Mouse (Mus musculus) ES-Bruce4 (cell line): Measurements from ENCODE around the gene C1galt1c1.

Experiments
- CTCF ChIP-seq: IDR thresholded peaks from one replicate; pipeline ENCODE4 v1.8.1; 2011; ENCODE audit warnings: low read depth, low read length
- POLR2A ChIP-seq: IDR thresholded peaks from one replicate; pipeline ENCODE4 v1.8.1; 2011; ENCODE audit warnings: low read length; ENCODE audit not compliant: insufficient read depth

- TF ChIP-seq POLR2A, result no peak
- no peak for TF ChIP-seq CTCF
These were observed 698 bp upstream of the C1galt1c1 start for GRCm38 (mm10) chrX:38635638-38635931.
